Mouse (Mus musculus) gastrocnemius, adult 8-10 months (tissue): Measurements from ENCODE around the gene Gm5478. TPM values are rescaled to one million over a fixed set of nuclear protein-coding genes. Genes with fewer than 3 reads are reported as not detected.
"Not testable (repeated sequence)": the region's sequence is repeated elsewhere in the genome, so short reads cannot be mapped to it uniquely, and the experiment has no call there.

Experiments
- DNase-seq, 2 experiments: peaks; one replicate each; pipeline ENCODE4 v3.0.0; 2022; ENCODE audit warnings: low spot score in 2 of 2
- microRNA-seq: library from miRNA; unstranded; fragments of <30 nt; microRNA quantifications from one replicate; pipeline ENCODE4 v1.2.0, GENCODE M21; 2022
- total RNA-seq, 4 experiments: library from RNA; stranded (reverse); gene quantifications; 2 replicates each; pipeline ENCODE4 v1.2.4; 2022

Gene Gm5478
- not detected for total RNA-seq

DNA sequence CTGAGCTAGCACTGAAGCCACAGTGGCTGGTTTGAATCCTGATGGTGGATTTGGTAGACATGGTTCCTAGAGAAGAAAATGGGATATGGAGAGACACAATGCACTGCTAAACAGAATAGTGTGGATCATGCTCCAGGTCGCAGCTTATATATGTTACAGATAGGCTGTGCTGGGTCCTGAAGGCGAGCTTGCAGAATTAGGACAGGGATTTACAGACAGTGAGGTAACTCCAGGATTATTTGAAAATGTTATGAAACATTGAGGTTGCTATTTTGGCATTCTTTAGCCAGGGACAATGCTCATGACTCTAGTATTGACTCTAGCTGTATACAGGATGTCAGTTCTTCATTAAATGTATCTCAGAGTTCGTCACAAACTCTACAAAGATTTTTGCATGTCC is at the start of gene Gm5478:
TSS of gene Gm5478 (minus strand) at position 101 of the 400 bp plus-strand sequence.
- no peak for DNase-seq

GRCm38 (mm10) chr15:101694207-101694606 is 47.0 kb upstream of the Gm5478 start, which contains the start of gene Krt6a:
Gene Krt6a, minus strand, starts transcription at chr15:101694307.
- no peak for DNase-seq

GRCm38 (mm10) chr15:101690460-101690859 is 43.3 kb upstream of the Gm5478 start:
- not testable (repeated sequence) for DNase-seq

DNA sequence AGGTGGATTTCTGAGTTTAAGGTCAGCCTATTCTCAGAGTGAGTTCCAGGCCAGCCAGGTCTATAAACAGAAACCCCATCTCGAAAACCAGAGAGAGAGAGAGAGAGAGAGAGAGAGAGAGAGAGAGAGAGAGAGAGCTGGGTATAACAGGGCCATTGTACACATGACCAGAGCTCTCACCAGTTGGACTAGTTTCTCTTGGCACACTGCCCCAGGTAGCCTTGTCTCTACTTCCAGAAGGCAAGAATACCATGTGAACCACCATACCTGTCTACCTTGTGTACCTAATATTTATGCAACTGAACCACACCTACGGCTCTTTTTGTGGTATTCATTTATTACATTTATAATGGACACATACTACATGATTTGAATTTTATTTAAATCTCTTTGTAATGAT is 41.0 kb upstream of the Gm5478 start:
- DNase-seq = no peak

DNA sequence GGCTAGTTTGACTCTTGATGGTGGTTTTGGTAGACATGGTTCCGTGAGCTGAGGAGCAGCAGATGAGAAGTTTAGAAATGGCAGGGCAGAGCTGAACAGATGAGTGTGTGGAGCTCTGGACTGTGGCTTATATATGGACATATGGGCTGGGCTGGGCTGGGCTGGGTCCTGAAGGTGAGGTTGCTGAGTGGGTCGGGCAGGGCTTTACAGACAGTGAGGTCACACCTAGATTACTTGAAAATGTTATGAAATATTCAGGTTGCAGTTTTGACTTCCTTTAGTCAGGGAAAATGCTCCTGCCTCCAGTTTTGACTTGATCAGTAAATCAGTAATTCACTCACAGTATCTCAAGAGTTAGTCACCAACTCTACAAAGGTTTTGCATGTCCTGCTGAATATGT is 33.0 kb upstream of the Gm5478 start, which contains the start of gene Krt6b:
TSS of gene Krt6b (minus strand) at position 101 of the 400 bp plus-strand sequence.
- no peak for DNase-seq

DNA sequence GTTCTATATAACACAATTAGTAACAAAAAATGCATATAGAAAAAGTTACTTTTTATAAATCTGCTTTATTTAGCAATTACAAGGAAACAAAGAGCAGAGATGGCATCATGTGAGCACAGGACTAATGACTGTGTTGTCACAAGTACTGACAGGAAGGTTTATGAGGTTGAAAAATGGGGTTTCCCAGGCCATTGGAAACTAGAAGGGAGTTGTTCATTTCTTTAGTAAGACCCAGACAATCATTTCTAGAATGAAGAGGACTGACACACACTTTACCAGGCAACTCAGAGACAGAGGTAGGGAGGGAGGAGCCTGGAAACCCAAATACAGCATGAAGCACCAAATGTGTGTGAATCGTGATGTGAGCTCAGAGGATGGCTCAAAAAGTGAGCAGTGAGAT is 28.8 kb upstream of the Gm5478 start:
- DNase-seq = no peak

GRCm38 (mm10) chr15:101652736-101653265 is 5.6 kb upstream of the Gm5478 start:
- DNase-seq = no peak

DNA sequence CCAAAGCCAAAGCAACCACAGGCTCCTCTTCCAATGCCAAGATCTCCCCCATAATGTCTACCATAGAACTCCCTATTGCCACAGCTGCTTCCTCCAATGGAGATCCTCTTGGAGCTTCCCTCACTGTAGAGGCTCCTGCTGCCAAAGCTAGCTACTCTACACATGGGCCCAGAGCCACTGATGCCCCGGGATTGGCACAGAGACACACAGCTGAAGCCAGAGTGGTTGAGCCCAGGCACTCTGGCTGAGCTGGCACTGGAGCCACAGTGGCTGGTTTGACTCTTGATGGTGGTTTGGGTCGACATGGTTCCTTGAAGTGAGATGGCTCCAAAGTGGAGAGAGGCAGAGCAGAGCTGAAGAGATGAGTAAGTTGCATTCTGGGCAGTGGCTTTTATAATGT is 19.3 kb downstream of the Gm5478 start, which contains the start of gene Gm5414:
TSS of gene Gm5414 (minus strand) at position 305 of the 400 bp plus-strand sequence.
- DNase-seq = no peak

DNA sequence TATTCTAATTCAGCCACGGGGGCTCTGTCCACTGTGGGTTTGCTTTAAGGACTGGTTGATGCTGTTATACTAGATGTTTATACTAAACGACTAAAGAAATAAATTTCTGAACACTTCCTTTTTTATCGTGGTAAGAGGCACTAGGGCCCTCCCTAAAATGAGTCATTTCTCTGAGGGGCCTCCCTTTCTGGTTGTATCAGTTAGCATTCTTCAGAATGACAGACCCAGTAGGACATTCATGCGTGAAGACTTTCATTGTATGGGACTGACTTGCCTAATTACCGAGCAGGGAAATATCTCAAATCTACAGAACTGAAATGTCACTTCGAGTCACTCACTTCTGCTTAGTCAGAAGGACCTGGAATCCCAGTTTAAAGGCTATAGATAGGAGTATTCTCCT is 48.1 kb downstream of the Gm5478 start:
- no peak for DNase-seq

Small RNA genes within 50 kb of the gene (microRNA-seq; reads per million reads assigned to microRNA genes)
- not detected for gene Gm44342
- gene Gm44383 = not detected
- not detected for gene Gm44479

Other genes with a start within 250 kb of the Gm5478 start
- not detected for gene Krt7, start 236.3 kb downstream of the Gm5478 start, total RNA-seq
- gene Krt87, start 208.6 kb downstream of the Gm5478 start, total RNA-seq = not detected
- not detected for gene Krt88, start 199.6 kb downstream of the Gm5478 start, total RNA-seq
- not detected for gene Krt81, start 183.6 kb downstream of the Gm5478 start, total RNA-seq
- not detected for gene Krt86, start 173.9 kb downstream of the Gm5478 start, total RNA-seq
- gene Krt83, start 155.9 kb downstream of the Gm5478 start, total RNA-seq = not detected
- not detected for gene Gm49425, start 130.1 kb downstream of the Gm5478 start, total RNA-seq
- gene Krt84, start 114.6 kb downstream of the Gm5478 start, total RNA-seq = not detected
- not detected for gene Krt82, start 96.7 kb downstream of the Gm5478 start, total RNA-seq
- gene Krt90, start 84.4 kb downstream of the Gm5478 start, total RNA-seq = not detected
- not detected for gene Krt75, start 73.5 kb downstream of the Gm5478 start, total RNA-seq
- not detected for gene Gm5414, start 19.2 kb downstream of the Gm5478 start, total RNA-seq
- not detected for gene Krt6b, start 32.9 kb upstream of the Gm5478 start, total RNA-seq
- not detected for gene Krt6a, start 46.9 kb upstream of the Gm5478 start, total RNA-seq
- not detected for gene Krt5, start 65.5 kb upstream of the Gm5478 start, total RNA-seq
- gene Krt71, start 95.7 kb upstream of the Gm5478 start, total RNA-seq = not detected
- gene Krt72, start 139.1 kb upstream of the Gm5478 start, total RNA-seq = not detected
- gene Krt73, start 155.0 kb upstream of the Gm5478 start, total RNA-seq = not detected
- not detected for gene Krt2, start 170.8 kb upstream of the Gm5478 start, total RNA-seq
- gene Krt1, start 203.4 kb upstream of the Gm5478 start, total RNA-seq = not detected
- not detected for gene Krt77, start 222.3 kb upstream of the Gm5478 start, total RNA-seq
- not detected for gene Krt76, start 245.5 kb upstream of the Gm5478 start, total RNA-seq